Mouse (Mus musculus) embryonic facial prominence, embryonic 11.5 days (tissue): ENCODE measurements around the gene Thegl. TPM values are rescaled to one million over a fixed set of nuclear protein-coding genes. Genes with fewer than 3 reads are reported as not detected.

Experiments used
- ATAC-seq: fragments of 200-750 bp; cut with Nextera tagmentation; replicated peaks from 2 replicates; pipeline ENCODE4 v1.8.0; 2017; ENCODE audit warnings: low read depth; ENCODE audit not compliant: insufficient number of reproducible peaks, low FRiP score, low TSS enrichment
- DNase-seq: peaks from one replicate; pipeline ENCODE4 v3.0.0-alpha.2; 2015; ENCODE audit warnings: low spot score
- H3K27ac ChIP-seq: fragments of 300-500 bp; sonication (generic); replicated peaks from 2 replicates; pipeline ENCODE4 v1.5.1; 2014; ENCODE audit warnings: mild to moderate bottlenecking, low read depth, low read length, control low read depth
- H3K27me3 ChIP-seq: fragments of 300-500 bp; sonication (generic); 2 replicates; pipeline ENCODE4 v1.6.1; 2014; ENCODE audit warnings: mild to moderate bottlenecking, low read length, moderate library complexity, mixed read lengths; ENCODE audit not compliant: control insufficient read depth, insufficient read depth
- H3K36me3 ChIP-seq: fragments of 300-500 bp; sonication (generic); replicated peaks from 2 replicates; pipeline ENCODE4 v1.6.1; 2014; ENCODE audit warnings: low read depth, mild to moderate bottlenecking, low read length, moderate library complexity, mixed read lengths; ENCODE audit not compliant: control insufficient read depth, insufficient read depth
- H3K4me1 ChIP-seq: fragments of 300-500 bp; sonication (generic); 2 replicates; pipeline ENCODE4 v1.6.1; 2014; ENCODE audit warnings: low read length, mixed read lengths; ENCODE audit not compliant: control insufficient read depth, insufficient read depth
- H3K4me2 ChIP-seq: fragments of 300-500 bp; sonication (generic); 2 replicates; pipeline ENCODE4 v1.6.1; 2014; ENCODE audit warnings: low read depth, mild to moderate bottlenecking, control low read depth, low read length, moderate library complexity
- H3K4me3 ChIP-seq: fragments of 300-500 bp; sonication (generic); 2 replicates; pipeline ENCODE4 v1.5.1; 2014; ENCODE audit warnings: low read depth, low read length, control low read depth
- H3K9ac ChIP-seq: fragments of 300-500 bp; sonication (generic); replicated peaks from 2 replicates; pipeline ENCODE4 v1.6.1; 2014; ENCODE audit warnings: mild to moderate bottlenecking, control low read depth, low read length
- H3K9me3 ChIP-seq: fragments of 300-500 bp; sonication (generic); replicated peaks from 2 replicates; pipeline ENCODE4 v1.6.1; 2016; ENCODE audit warnings: mild to moderate bottlenecking, low read length, inconsistent platforms, mixed read lengths; ENCODE audit not compliant: control insufficient read depth
- WGBS: fragments of 180-500 bp; shearing (Covaris S2); extraction: QIAGEN DNeasy Blood & Tissue Kit; methylation state at CpG from one replicate; pipeline ENCODE4 v1.1.7; 2014; 5-methylcytosine and 5-hydroxymethylcytosine counted together
- polyA plus RNA-seq: library from polyadenylated mRNA; unstranded; fragments of >200 nt; fragmentation: Nextera tagmentation; extraction: Ambion mirVana; gene quantifications from 2 replicates; pipeline ENCODE4 v1.2.1, GENCODE M21; 2014

Gene Thegl
- polyA plus RNA-seq, 1 experiment from 2014 or later = 0.13 TPM

- H3K4me2 ChIP-seq = no peak overlapping the region
- H3K27ac ChIP-seq = no peak overlapping the region
- no peaks in the 10 kb centered on the region for H3K9me3 ChIP-seq
- no peaks in the 10 kb centered on the region for H3K4me1 ChIP-seq
- no peak overlapping the region for H3K4me3 ChIP-seq
- ATAC-seq (no peak), DNase-seq (no peak)
- no peaks in the 10 kb centered on the region for H3K27me3 ChIP-seq
- WGBS = 94% methylated on average over 11 of the region's 11 CpGs
- H3K9ac ChIP-seq = no peak overlapping the region
- peaks cover 16% of the 10 kb centered on the region for H3K36me3 ChIP-seq
Measured at GRCm38 (mm10) chr5:76984015-76984414, 31.8 kb upstream of the Thegl start.

GRCm38 (mm10) chr5:76990789-76991188 is 25.0 kb upstream of the Thegl start:
- no peaks in the 10 kb centered on the region for H3K9me3 ChIP-seq
- H3K27me3 ChIP-seq = no peaks in the 10 kb centered on the region
- peaks cover 5% of the 10 kb centered on the region; the same call in 1 of the 2 replicates for H3K36me3 ChIP-seq
- no peak overlapping the region for H3K27ac ChIP-seq
- H3K9ac ChIP-seq = no peak overlapping the region
- no peak overlapping the region for H3K4me3 ChIP-seq
- 95% methylated on average over 3 of the region's 3 CpGs for WGBS
- no peak for DNase-seq
- H3K4me2 ChIP-seq = no peak overlapping the region
- no peaks in the 10 kb centered on the region for H3K4me1 ChIP-seq
- no peak for ATAC-seq

GRCm38 (mm10) chr5:76993174-76993814 is 22.5 kb upstream of the Thegl start:
- DNase-seq (no peak), ATAC-seq (no peak)
- no peaks in the 10 kb centered on the region for H3K27me3 ChIP-seq
- H3K9me3 ChIP-seq = no peaks in the 10 kb centered on the region
- H3K4me1 ChIP-seq = no peaks in the 10 kb centered on the region
- H3K36me3 ChIP-seq = peaks cover 5% of the 10 kb centered on the region; the same call in 1 of the 2 replicates
- WGBS = 94% methylated on average over 5 of the region's 5 CpGs
- H3K27ac ChIP-seq = no peak overlapping the region
- no peak overlapping the region for H3K9ac ChIP-seq
- no peak overlapping the region for H3K4me3 ChIP-seq
- no peak overlapping the region for H3K4me2 ChIP-seq

- ATAC-seq = no peak
- H3K36me3 ChIP-seq = no peaks in the 10 kb centered on the region
Measured at GRCm38 (mm10) chr5:76998416-76998815, 17.4 kb upstream of the Thegl start.

GRCm38 (mm10) chr5:77001192-77001591 is 14.6 kb upstream of the Thegl start:
- no peaks in the 10 kb centered on the region for H3K36me3 ChIP-seq
- ATAC-seq = no peak

More at GRCm38 (mm10) chr5:76998416-76998815, 17.4 kb upstream of the Thegl start:
- Histone ChIP-seq H3K9ac (no peak overlapping the region), H3K4me3 (no peak overlapping the region), H3K27ac (no peak overlapping the region), H3K9me3 (no peaks in the 10 kb centered on the region), H3K4me1 (no peaks in the 10 kb centered on the region), H3K4me2 (no peak overlapping the region), H3K27me3 (no peaks in the 10 kb centered on the region)
- WGBS = 55% methylated on average over 5 of the region's 5 CpGs
- DNase-seq = peak; percentile 71

GRCm38 (mm10) chr5:77004051-77004821 is 11.6 kb upstream of the Thegl start, which contains the start of gene Arl9:
TSS of gene Arl9 (plus strand) at chr5:77004055.
- H3K36me3 ChIP-seq = no peaks in the 10 kb centered on the region
- ATAC-seq = no peak
- no peaks in the 10 kb centered on the region for H3K9me3 ChIP-seq
- no peak within 1 kb of the TSS for H3K4me2 ChIP-seq
- H3K9ac ChIP-seq = no peak within 1 kb of the TSS
- H3K4me1 ChIP-seq = no peaks in the 10 kb centered on the region
- H3K4me3 ChIP-seq = no peak within 1 kb of the TSS
- 97% methylated on average over 6 of the region's 6 CpGs for WGBS
- H3K27ac ChIP-seq = no peak within 1 kb of the TSS
- H3K27me3 ChIP-seq = no peaks in the 10 kb centered on the region
- DNase-seq = no peak

More at GRCm38 (mm10) chr5:77001192-77001591, 14.6 kb upstream of the Thegl start:
- Histone ChIP-seq H3K27me3 (no peaks in the 10 kb centered on the region), H3K9ac (no peak overlapping the region), H3K27ac (no peak overlapping the region), H3K4me3 (no peak overlapping the region), H3K4me1 (no peaks in the 10 kb centered on the region), H3K9me3 (no peaks in the 10 kb centered on the region), H3K4me2 (no peak overlapping the region)
- 93% methylated on average over 17 of the region's 17 CpGs for whole genome bisulfite sequencing
- no peak for DNase-seq

GRCm38 (mm10) chr5:77010352-77010751 is 5.5 kb upstream of the Thegl start:
- no peaks in the 10 kb centered on the region for H3K36me3 ChIP-seq
- no peaks in the 10 kb centered on the region for H3K27me3 ChIP-seq
- no peaks in the 10 kb centered on the region for H3K9me3 ChIP-seq
- no peak overlapping the region for H3K9ac ChIP-seq
- no peak overlapping the region for H3K27ac ChIP-seq
- 92% methylated on average over 9 of the region's 9 CpGs for WGBS
- no peak for ATAC-seq
- no peaks in the 10 kb centered on the region for H3K4me1 ChIP-seq
- DNase-seq = no peak
- H3K4me2 ChIP-seq = no peak overlapping the region
- no peak overlapping the region for H3K4me3 ChIP-seq

- Histone ChIP-seq H3K27me3 (no peaks in the 10 kb centered on the region), H3K4me2 (no peak overlapping the region), H3K27ac (no peak overlapping the region), H3K9ac (no peak overlapping the region), H3K9me3 (no peaks in the 10 kb centered on the region), H3K36me3 (no peaks in the 10 kb centered on the region), H3K4me3 (no peak overlapping the region), H3K4me1 (no peaks in the 10 kb centered on the region)
- ATAC-seq = no peak
- 66% methylated on average over 3 of the region's 3 CpGs for WGBS
- DNase-seq = no peak
Measured at GRCm38 (mm10) chr5:77011082-77011481, 4.7 kb upstream of the Thegl start.
